Mouse (Mus musculus): Measurements from ENCODE around the gene Col27a1. TPM values are rescaled to one million over a fixed set of nuclear protein-coding genes. Genes with fewer than 3 reads are reported as not detected.

Col27a1 gene
- polyA plus RNA-seq, 1 experiment from 2014 or later: 32.6 TPM

GRCm38 (mm10) chr4:63226883-63227235 lies 13.1 kb downstream of the Col27a1 start:
- H3K4me2 ChIP-seq: no peak overlapping the region
- peak overlapping the region; percentile 81 for H3K27ac ChIP-seq
- peaks cover 46% of the 10 kb centered on the region for H3K36me3 ChIP-seq
- peaks cover 84% of the 10 kb centered on the region for H3K4me1 ChIP-seq
- no peak for ATAC-seq (ENCODE audit: insufficient number of reproducible peaks, low FRiP score, low TSS enrichment, low read depth)
- no peaks in the 10 kb centered on the region for H3K9me3 ChIP-seq
- no peaks in the 10 kb centered on the region for H3K27me3 ChIP-seq
- no peak overlapping the region for H3K4me3 ChIP-seq
- H3K9ac ChIP-seq: no peak overlapping the region
- 49% methylated on average over 6 of the region's 6 CpGs for WGBS

GRCm38 (mm10) chr4:63228943-63229342 lies 15.1 kb downstream of the Col27a1 start:
- Histone ChIP-seq H3K4me3 (no peak overlapping the region), H3K36me3 (peaks cover 30% of the 10 kb centered on the region), H3K9me3 (no peaks in the 10 kb centered on the region), H3K4me2 (no peak overlapping the region), H3K27ac (peak overlapping the region; percentile 81), H3K4me1 (peaks cover 98% of the 10 kb centered on the region), H3K27me3 (no peaks in the 10 kb centered on the region), H3K9ac (no peak overlapping the region)
- WGBS: 47% methylated on average over 5 of the region's 5 CpGs
- ATAC-seq (ENCODE audit: insufficient number of reproducible peaks, low FRiP score, low TSS enrichment, low read depth): peak; percentile 64; the same call in 1 of the 2 replicates

GRCm38 (mm10) chr4:63229991-63230581 lies 16.3 kb downstream of the Col27a1 start:
- H3K9me3 ChIP-seq: no peaks in the 10 kb centered on the region
- no peaks in the 10 kb centered on the region for H3K27me3 ChIP-seq
- H3K4me3 ChIP-seq: no peak overlapping the region
- H3K36me3 ChIP-seq: peaks cover 29% of the 10 kb centered on the region
- peaks cover 94% of the 10 kb centered on the region for H3K4me1 ChIP-seq
- WGBS: 61% methylated on average over 14 of the region's 14 CpGs
- peak overlapping the region; percentile 81 for H3K27ac ChIP-seq
- no peak for ATAC-seq (ENCODE audit: insufficient number of reproducible peaks, low FRiP score, low TSS enrichment, low read depth)
- no peak overlapping the region for H3K9ac ChIP-seq
- H3K4me2 ChIP-seq: no peak overlapping the region

- no peak for ATAC-seq (ENCODE audit: insufficient number of reproducible peaks, low FRiP score, low TSS enrichment, low read depth)
- H3K27ac ChIP-seq: peak overlapping the region; percentile 81; the same call in 1 of the 2 replicates
- no peaks in the 10 kb centered on the region for H3K9me3 ChIP-seq
- no peaks in the 10 kb centered on the region for H3K27me3 ChIP-seq
- no peak overlapping the region for H3K4me2 ChIP-seq
- peaks cover 85% of the 10 kb centered on the region for H3K4me1 ChIP-seq
- WGBS: 61% methylated on average over 1 of the region's 1 CpGs
- H3K36me3 ChIP-seq: peaks cover 26% of the 10 kb centered on the region
- H3K4me3 ChIP-seq: no peak overlapping the region
- H3K9ac ChIP-seq: no peak overlapping the region
Measured at GRCm38 (mm10) chr4:63231121-63231520, 17.3 kb downstream of the Col27a1 start.

- Histone ChIP-seq H3K27me3 (no peaks in the 10 kb centered on the region), H3K4me3 (no peak overlapping the region), H3K4me2 (no peak overlapping the region), H3K9me3 (no peaks in the 10 kb centered on the region), H3K4me1 (peaks cover 83% of the 10 kb centered on the region), H3K36me3 (peaks cover 38% of the 10 kb centered on the region), H3K9ac (no peak overlapping the region), H3K27ac (peak overlapping the region; percentile 76)
- ATAC-seq (ENCODE audit: insufficient number of reproducible peaks, low FRiP score, low TSS enrichment, low read depth): no peak
- WGBS: 54% methylated on average over 2 of the region's 2 CpGs
Measured at GRCm38 (mm10) chr4:63232542-63233020, 18.8 kb downstream of the Col27a1 start.

- WGBS: 40% methylated on average over 7 of the region's 7 CpGs
- Histone ChIP-seq H3K36me3 (peaks cover 42% of the 10 kb centered on the region), H3K9ac (no peak overlapping the region), H3K4me1 (peaks cover 81% of the 10 kb centered on the region), H3K4me3 (no peak overlapping the region), H3K9me3 (no peaks in the 10 kb centered on the region), H3K27ac (peak overlapping the region; percentile 58), H3K27me3 (no peaks in the 10 kb centered on the region), H3K4me2 (no peak overlapping the region)
- ATAC-seq (ENCODE audit: insufficient number of reproducible peaks, low FRiP score, low TSS enrichment, low read depth): no peak
Measured at GRCm38 (mm10) chr4:63233557-63234452, 20.0 kb downstream of the Col27a1 start.

- no peak overlapping the region for H3K4me2 ChIP-seq
- H3K27me3 ChIP-seq: no peaks in the 10 kb centered on the region
- peaks cover 74% of the 10 kb centered on the region for H3K4me1 ChIP-seq
- H3K9me3 ChIP-seq: no peaks in the 10 kb centered on the region
- 92% methylated on average over 5 of the region's 5 CpGs for WGBS
- H3K36me3 ChIP-seq: peaks cover 46% of the 10 kb centered on the region
- no peak overlapping the region for H3K4me3 ChIP-seq
- no peak for ATAC-seq (ENCODE audit: insufficient number of reproducible peaks, low FRiP score, low TSS enrichment, low read depth)
- no peak overlapping the region for H3K9ac ChIP-seq
- H3K27ac ChIP-seq: 0 out of 2 replicates have a peak overlapping the region, but pooled peaks have one; percentile 3
Measured at GRCm38 (mm10) chr4:63234852-63235251, 21.0 kb downstream of the Col27a1 start.

GRCm38 (mm10) chr4:63236235-63236634 lies 22.4 kb downstream of the Col27a1 start:
- peaks cover 53% of the 10 kb centered on the region for H3K36me3 ChIP-seq
- H3K4me1 ChIP-seq: peaks cover 61% of the 10 kb centered on the region
- WGBS: 76% methylated on average over 2 of the region's 2 CpGs
- H3K9ac ChIP-seq: no peak overlapping the region
- H3K4me3 ChIP-seq: no peak overlapping the region
- H3K4me2 ChIP-seq: no peak overlapping the region
- H3K27ac ChIP-seq: no peak overlapping the region
- ATAC-seq (ENCODE audit: insufficient number of reproducible peaks, low FRiP score, low TSS enrichment, low read depth): no peak
- H3K9me3 ChIP-seq: no peaks in the 10 kb centered on the region
- no peaks in the 10 kb centered on the region for H3K27me3 ChIP-seq

- H3K4me2 ChIP-seq: no peak overlapping the region
- H3K9ac ChIP-seq: no peak overlapping the region
- WGBS: 49% methylated on average over 3 of the region's 3 CpGs
- H3K27me3 ChIP-seq: no peaks in the 10 kb centered on the region
- peaks cover 54% of the 10 kb centered on the region for H3K36me3 ChIP-seq
- H3K27ac ChIP-seq: 0 out of 2 replicates have a peak overlapping the region, but pooled peaks have one; percentile 33
- H3K9me3 ChIP-seq: no peaks in the 10 kb centered on the region
- H3K4me3 ChIP-seq: no peak overlapping the region
- H3K4me1 ChIP-seq: peaks cover 51% of the 10 kb centered on the region
- ATAC-seq (ENCODE audit: insufficient number of reproducible peaks, low FRiP score, low TSS enrichment, low read depth): no peak
Measured at GRCm38 (mm10) chr4:63237225-63237624, 23.4 kb downstream of the Col27a1 start.

- Histone ChIP-seq H3K4me2 (no peak overlapping the region), H3K27ac (peak overlapping the region; percentile 43), H3K27me3 (no peaks in the 10 kb centered on the region), H3K9ac (no peak overlapping the region), H3K36me3 (peaks cover 62% of the 10 kb centered on the region), H3K4me3 (no peak overlapping the region), H3K4me1 (peaks cover 42% of the 10 kb centered on the region), H3K9me3 (no peaks in the 10 kb centered on the region)
- 28% methylated on average over 7 of the region's 7 CpGs for WGBS
- ATAC-seq (ENCODE audit: insufficient number of reproducible peaks, low FRiP score, low TSS enrichment, low read depth): no peak
Measured at GRCm38 (mm10) chr4:63238141-63238540, 24.3 kb downstream of the Col27a1 start.

- peaks cover 68% of the 10 kb centered on the region for H3K36me3 ChIP-seq
- WGBS: 87% methylated on average over 5 of the region's 5 CpGs
- H3K4me1 ChIP-seq: peaks cover 36% of the 10 kb centered on the region
- H3K9ac ChIP-seq: no peak overlapping the region
- no peak overlapping the region for H3K27ac ChIP-seq
- H3K4me3 ChIP-seq: no peak overlapping the region
- ATAC-seq (ENCODE audit: insufficient number of reproducible peaks, low FRiP score, low TSS enrichment, low read depth): no peak
- no peaks in the 10 kb centered on the region for H3K9me3 ChIP-seq
- no peaks in the 10 kb centered on the region for H3K27me3 ChIP-seq
- no peak overlapping the region for H3K4me2 ChIP-seq
Measured at GRCm38 (mm10) chr4:63238722-63239121, 24.9 kb downstream of the Col27a1 start.

- Histone ChIP-seq H3K27me3 (no peaks in the 10 kb centered on the region), H3K9me3 (no peaks in the 10 kb centered on the region), H3K4me3 (no peak overlapping the region), H3K9ac (no peak overlapping the region), H3K27ac (no peak overlapping the region), H3K4me2 (no peak overlapping the region), H3K36me3 (peaks cover 74% of the 10 kb centered on the region), H3K4me1 (peaks cover 26% of the 10 kb centered on the region)
- WGBS: 94% methylated on average over 3 of the region's 3 CpGs
- no peak for ATAC-seq (ENCODE audit: insufficient number of reproducible peaks, low FRiP score, low TSS enrichment, low read depth)
Measured at GRCm38 (mm10) chr4:63241031-63241430, 27.2 kb downstream of the Col27a1 start.
